Mouse (Mus musculus) olfactory bulb, adult 2 months (tissue): ENCODE data around the gene Lhx1.

Experiments
- CTCF ChIP-seq: fragments of 200-500 bp; IDR thresholded peaks from 2 replicates; pipeline ENCODE4 v1.5.1; 2012; ENCODE audit warnings: low read depth, mild to moderate bottlenecking, low read length, moderate library complexity; ENCODE audit not compliant: insufficient read depth
- POLR2A ChIP-seq: fragments of 200-500 bp; IDR thresholded peaks from 2 replicates; pipeline ENCODE4 v1.6.1; 2012; ENCODE audit warnings: mild to moderate bottlenecking, low read depth, low read length, moderate library complexity; ENCODE audit not compliant: insufficient read depth

GRCm38 (mm10) chr11:84523841-84524510 lies 1.4 kb downstream of the Lhx1 start:
- TF ChIP-seq CTCF (no peak), POLR2A (no peak)
